Mouse (Mus musculus) olfactory bulb, adult 2 months (tissue): ENCODE data around the gene Tsc22d2.

Experiments used
- CTCF ChIP-seq: fragments of 200-500 bp; IDR thresholded peaks from 2 replicates; pipeline ENCODE4 v1.5.1; 2012; ENCODE audit warnings: low read depth, mild to moderate bottlenecking, low read length, moderate library complexity; ENCODE audit not compliant: insufficient read depth
- POLR2A ChIP-seq: fragments of 200-500 bp; IDR thresholded peaks from 2 replicates; pipeline ENCODE4 v1.6.1; 2012; ENCODE audit warnings: mild to moderate bottlenecking, low read depth, low read length, moderate library complexity; ENCODE audit not compliant: insufficient read depth

DNA sequence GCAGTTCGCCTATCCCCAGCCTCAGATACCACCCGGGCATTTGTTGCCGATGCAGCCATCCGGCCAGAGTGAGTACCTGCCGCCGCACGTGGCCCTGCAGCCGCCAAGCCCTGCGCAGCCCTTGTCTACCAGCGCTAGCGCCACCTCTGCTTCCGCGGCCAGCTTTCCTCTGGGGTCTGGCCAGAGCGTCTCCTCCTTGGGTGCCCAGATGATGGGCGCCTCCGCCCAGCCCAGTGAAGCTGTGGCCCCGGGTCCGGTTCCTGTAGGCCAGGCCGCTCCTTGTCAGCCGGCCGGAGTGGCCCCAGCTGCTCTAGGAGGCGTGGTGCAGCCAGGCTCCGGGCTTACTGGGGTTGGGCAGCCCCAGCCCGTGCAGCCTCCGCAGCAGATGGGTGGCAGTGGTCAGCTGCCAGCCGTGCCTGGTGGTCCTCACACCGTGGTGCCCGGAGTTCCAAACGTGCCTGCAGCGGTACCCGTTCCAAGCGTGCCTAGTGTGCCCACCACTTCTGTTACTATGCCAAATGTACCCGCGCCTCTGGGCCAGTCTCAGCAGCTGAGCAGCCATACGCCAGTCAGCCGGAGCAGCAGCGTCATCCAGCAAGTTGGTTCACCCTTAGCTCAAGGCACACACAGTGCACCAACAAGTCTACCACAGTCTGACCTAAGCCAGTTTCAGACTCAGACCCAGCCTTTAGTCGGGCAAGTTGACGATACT, 2.4 kb downstream of the Tsc22d2 start:
- no peak for TF ChIP-seq POLR2A
- no peak for TF ChIP-seq CTCF
